Mouse (Mus musculus) MEL (cell line): ENCODE data around the gene Mettl17. TPM values are rescaled to one million over a fixed set of nuclear protein-coding genes. Genes with fewer than 3 reads are reported as not detected.
"Not testable (repeated sequence)": the region's sequence is repeated elsewhere in the genome, so short reads cannot be mapped to it uniquely, and the experiment has no call there.

Experiments used
- DNase-seq: peaks from one replicate; pipeline ENCODE4 v3.0.0; 2011; ENCODE audit warnings: low read depth, low spot score
- H3K27ac ChIP-seq: 2 replicates; pipeline ENCODE4 v1.5.1; 2012; ENCODE audit warnings: low read depth, mild to moderate bottlenecking, control low read depth, low read length, moderate library complexity; ENCODE audit not compliant: control insufficient read depth
- H3K27me3 ChIP-seq, 2 experiments: fragments of 150-350 bp in 1 of 2; sonication (generic) in 1 of 2; 2 replicates each; pipeline ENCODE4 v1.6.1; 2012; ENCODE audit warnings: low read length in 2 of 2, mild to moderate bottlenecking in 2 of 2, improper control_type of control experiment in 1 of 2, moderate library complexity in 1 of 2; ENCODE audit not compliant: insufficient read depth in 2 of 2, control insufficient read depth in 1 of 2
- H3K36me3 ChIP-seq, 2 experiments: 2 replicates each; pipeline ENCODE4 v1.6.1; 2012 to 2014; ENCODE audit warnings: low read length in 2 of 2, improper control_type of control experiment in 1 of 2, inconsistent platforms in 1 of 2, mild to moderate bottlenecking in 1 of 2; ENCODE audit not compliant: insufficient read depth in 2 of 2, control insufficient read depth in 1 of 2
- H3K4me1 ChIP-seq, 2 experiments: fragments of 150-350 bp in 1 of 2; sonication (generic) in 1 of 2; 2 replicates each; pipeline ENCODE4 v1.6.1; 2012; ENCODE audit warnings: low read length in 2 of 2, improper control_type of control experiment in 1 of 2, mild to moderate bottlenecking in 1 of 2; ENCODE audit not compliant: insufficient read depth in 2 of 2, control insufficient read depth in 1 of 2
- H3K4me3 ChIP-seq, 2 experiments: fragments of 150-350 bp in 1 of 2; sonication (generic) in 1 of 2; 2 replicates each; pipeline ENCODE4 v1.5.1; 2012; ENCODE audit warnings: low read depth in 2 of 2, low read length in 2 of 2, mild to moderate bottlenecking in 2 of 2, moderate library complexity in 2 of 2, control low read depth in 1 of 2, improper control_type of control experiment in 1 of 2; ENCODE audit not compliant: control insufficient read depth in 1 of 2, insufficient read depth in 1 of 2
- H3K79me2 ChIP-seq: 2 replicates; pipeline ENCODE4 v1.6.1; 2012; ENCODE audit warnings: mild to moderate bottlenecking, low read length, moderate library complexity; ENCODE audit not compliant: control insufficient read depth, poor library complexity, insufficient read depth
- H3K9ac ChIP-seq: 2 replicates; pipeline ENCODE4 v1.6.1; 2012; ENCODE audit warnings: low read depth, mild to moderate bottlenecking, control low read depth, low read length, moderate library complexity; ENCODE audit not compliant: control insufficient read depth, poor library complexity, severe bottlenecking
- H3K9me3 ChIP-seq: fragments of 150-350 bp; sonication (generic); replicated peaks from 2 replicates; pipeline ENCODE4 v1.6.1; 2012; ENCODE audit warnings: mild to moderate bottlenecking, low read length, improper control_type of control experiment, moderate library complexity; ENCODE audit not compliant: insufficient read depth
- BHLHE40 ChIP-seq: IDR thresholded peaks from 2 replicates; pipeline ENCODE4 v1.6.1; 2012; ENCODE audit warnings: low read depth, mild to moderate bottlenecking, inconsistent platforms, low read length, improper control_type of control experiment, borderline replicate concordance
- GABPA ChIP-seq: IDR thresholded peaks from 2 replicates; pipeline ENCODE4 v1.6.1; 2012; ENCODE audit warnings: low read depth, mild to moderate bottlenecking, inconsistent platforms, low read length, improper control_type of control experiment, moderate library complexity
- MAFK ChIP-seq: IDR thresholded peaks from 2 replicates; pipeline ENCODE4 v1.6.1; 2011; ENCODE audit warnings: low read depth, mild to moderate bottlenecking, low read length, improper control_type of control experiment, borderline replicate concordance
- MAZ ChIP-seq: IDR thresholded peaks from 2 replicates; pipeline ENCODE4 v1.6.1; 2012; ENCODE audit warnings: low read depth, mild to moderate bottlenecking, inconsistent platforms, low read length, improper control_type of control experiment
- MEF2A ChIP-seq: IDR thresholded peaks from 2 replicates; pipeline ENCODE4 v1.6.1; 2014; ENCODE audit warnings: low read depth, mild to moderate bottlenecking, inconsistent platforms, low read length, improper control_type of control experiment; ENCODE audit not compliant: poor library complexity, insufficient replicate concordance, severe bottlenecking; ENCODE audit errors: extremely low read depth
- MXI1 ChIP-seq: IDR thresholded peaks from 2 replicates; pipeline ENCODE4 v1.6.1; 2011; ENCODE audit warnings: mild to moderate bottlenecking, low read depth, low read length, improper control_type of control experiment
- MYB ChIP-seq: IDR thresholded peaks from 2 replicates; pipeline ENCODE4 v1.6.1; 2011; ENCODE audit warnings: mild to moderate bottlenecking, low read depth, low read length, improper control_type of control experiment
- MYC ChIP-seq: IDR thresholded peaks from 2 replicates; pipeline ENCODE4 v1.6.1; 2011; ENCODE audit warnings: low read depth, mild to moderate bottlenecking, low read length, improper control_type of control experiment, moderate library complexity
- NRF1 ChIP-seq: IDR thresholded peaks from 2 replicates; pipeline ENCODE4 v1.6.1; 2014; ENCODE audit warnings: low read depth, mild to moderate bottlenecking, inconsistent platforms, low read length, improper control_type of control experiment, moderate library complexity; ENCODE audit not compliant: poor library complexity, insufficient read depth, severe bottlenecking
- POLR2A ChIP-seq, 2 experiments: IDR thresholded peaks; 2 replicates each; pipeline ENCODE4 v1.6.1; 2011 to 2012; ENCODE audit warnings: low read length in 2 of 2, mild to moderate bottlenecking in 2 of 2, control low read depth in 1 of 2, improper control_type of control experiment in 1 of 2, low read depth in 1 of 2, moderate library complexity in 1 of 2; ENCODE audit not compliant: control insufficient read depth in 1 of 2, insufficient read depth in 1 of 2, poor library complexity in 1 of 2
- POLR2AphosphoS5 ChIP-seq: IDR thresholded peaks from 2 replicates; pipeline ENCODE4 v1.6.1; 2012; ENCODE audit warnings: low read depth, borderline replicate concordance, mild to moderate bottlenecking, inconsistent platforms, low read length, moderate library complexity, mixed read lengths
- RAD21 ChIP-seq: IDR thresholded peaks from 2 replicates; pipeline ENCODE4 v1.6.1; 2011; ENCODE audit warnings: mild to moderate bottlenecking, low read depth, low read length, improper control_type of control experiment
- TAL1 ChIP-seq: IDR thresholded peaks from 2 replicates; pipeline ENCODE4 v1.6.1; 2012; ENCODE audit warnings: mild to moderate bottlenecking, inconsistent platforms, low read length, moderate library complexity, mixed read lengths
- ZC3H11A ChIP-seq: IDR thresholded peaks from 2 replicates; pipeline ENCODE4 v1.6.1; 2012; ENCODE audit warnings: low read depth, mild to moderate bottlenecking, inconsistent platforms, low read length, improper control_type of control experiment
- ZNF384 ChIP-seq: IDR thresholded peaks from 2 replicates; pipeline ENCODE4 v1.6.1; 2012; ENCODE audit warnings: low read depth, mild to moderate bottlenecking, inconsistent platforms, low read length, improper control_type of control experiment
- polyA plus RNA-seq, 2 experiments: library from polyadenylated mRNA; stranded (reverse) in 1 of 2; unstranded in 1 of 2; fragments of >175 nt in 1 of 2; fragments of >200 nt in 1 of 2; gene quantifications; 2 replicates each; pipeline versions ENCODE4 v1.2.1 to v1.2.4; 2012; ENCODE audit warnings: low replicate concordance in 2 of 2, low read depth in 1 of 2; ENCODE audit not compliant: insufficient read length in 2 of 2, insufficient read depth in 1 of 2, missing spikeins in 1 of 2
- total RNA-seq: library from RNA; depleted of rRNA; stranded (reverse); fragments of 300-350 nt; gene quantifications from 2 replicates; pipeline ENCODE4 v1.2.3, GENCODE M21; 2012

Mettl17 gene
- total and polyA plus RNA-seq, 3 experiments: 28.3 to 54.4 TPM; not detected in 1

GRCm38 (mm10) chr14:51884598-51885331 is at the start of gene Mettl17 (continued):
- TF ChIP-seq BHLHE40: no peak
- TF ChIP-seq MYB: no peak

GRCm38 (mm10) chr14:51838480-51838879 is 46.2 kb upstream of the Mettl17 start:
- not testable (repeated sequence) for H3K9me3 ChIP-seq, H3K36me3 ChIP-seq, DNase-seq, H3K79me2 ChIP-seq, H3K4me3 ChIP-seq, H3K27me3 ChIP-seq, H3K27ac ChIP-seq, H3K4me1 ChIP-seq, H3K9ac ChIP-seq

GRCm38 (mm10) chr14:51842250-51842649 is 42.4 kb upstream of the Mettl17 start:
- no peak for DNase-seq
- Histone ChIP-seq H3K4me1 (no peaks in the 10 kb centered on the region), H3K4me3 (no peak overlapping the region), H3K27me3 (no peaks in the 10 kb centered on the region), H3K9me3 (no peaks in the 10 kb centered on the region), H3K36me3 (no peaks in the 10 kb centered on the region), H3K79me2 (no peaks in the 10 kb centered on the region), H3K9ac (no peak overlapping the region), H3K27ac (no peak overlapping the region)
- TF ChIP-seq MEF2A: no peak
- no peak for TF ChIP-seq ZC3H11A
- TF ChIP-seq MAFK: no peak
- no peak for TF ChIP-seq MXI1
- TF ChIP-seq POLR2A (IDR thresholded peaks at IDR 0.05; ENCODE audit: control insufficient read depth in 1 of 2, insufficient read depth in 1 of 2, low read depth in 1 of 2, low read length in 2 of 2, poor library complexity in 1 of 2): no peak
- TF ChIP-seq GABPA: no peak
- TF ChIP-seq MYC: no peak
- no peak for TF ChIP-seq NRF1
- TF ChIP-seq TAL1: no peak
- no peak for TF ChIP-seq ZNF384
- TF ChIP-seq MAZ: no peak
- TF ChIP-seq RAD21: no peak
- TF ChIP-seq POLR2AphosphoS5: no peak
